Mouse (Mus musculus) liver, embryonic 14.5 days (tissue): Measurements from ENCODE around the gene Zfp472. TPM values are rescaled to one million over a fixed set of nuclear protein-coding genes. Genes with fewer than 3 reads are reported as not detected.

ENCODE experiments used
- ATAC-seq: fragments of 200-750 bp; cut with Nextera tagmentation; 2 replicates; pipeline ENCODE4 v1.8.0; 2017; ENCODE audit warnings: moderate number of reproducible peaks, mild to moderate bottlenecking, moderate library complexity; ENCODE audit not compliant: insufficient read depth
- DNase-seq, 3 experiments: peaks; one replicate each; pipeline ENCODE4 v3.0.0-alpha.2; 2012 to 2013; ENCODE audit warnings: low read depth in 3 of 3, low spot score in 3 of 3
- H3K27ac ChIP-seq: fragments of 300-500 bp; sonication (generic); 2 replicates; pipeline ENCODE4 v1.5.1; 2014; ENCODE audit warnings: moderate library complexity, mild to moderate bottlenecking, control low read depth, inconsistent platforms
- H3K27me3 ChIP-seq: fragments of 300-500 bp; sonication (generic); 2 replicates; pipeline ENCODE4 v1.6.1; 2014; ENCODE audit warnings: mild to moderate bottlenecking, low read length, moderate library complexity; ENCODE audit not compliant: control insufficient read depth, insufficient read depth
- H3K36me3 ChIP-seq: fragments of 300-500 bp; sonication (generic); replicated peaks from 2 replicates; pipeline ENCODE4 v1.6.1; 2014; ENCODE audit warnings: low read depth; ENCODE audit not compliant: control insufficient read depth, insufficient read depth
- H3K4me1 ChIP-seq, 2 experiments: fragments of 200-500 bp in 1 of 2; fragments of 300-500 bp in 1 of 2; sonication (generic) in 1 of 2; replicated peaks; 2 replicates each; pipeline ENCODE4 v1.6.1; 2012 to 2014; ENCODE audit warnings: antibody characterized with exemption in 1 of 2, inconsistent platforms in 1 of 2, low read length in 1 of 2; ENCODE audit not compliant: control insufficient read depth in 2 of 2, insufficient read depth in 2 of 2
- H3K4me2 ChIP-seq: fragments of 300-500 bp; sonication (generic); 2 replicates; pipeline ENCODE4 v1.6.1; 2014; ENCODE audit warnings: low read depth, mild to moderate bottlenecking, control low read depth, moderate library complexity
- H3K4me3 ChIP-seq, 2 experiments: fragments of 200-500 bp in 1 of 2; fragments of 300-500 bp in 1 of 2; sonication (generic) in 1 of 2; 2 replicates each; pipeline ENCODE4 v1.5.1; 2012 to 2014; ENCODE audit warnings: low read depth in 2 of 2, low read length in 2 of 2, mild to moderate bottlenecking in 2 of 2, control low read depth in 1 of 2, inconsistent platforms in 1 of 2, moderate library complexity in 1 of 2; ENCODE audit not compliant: insufficient read depth in 1 of 2
- H3K9ac ChIP-seq: fragments of 300-500 bp; sonication (generic); replicated peaks from 2 replicates; pipeline ENCODE4 v1.6.1; 2014; ENCODE audit warnings: mild to moderate bottlenecking, control low read depth, moderate library complexity
- H3K9me3 ChIP-seq: fragments of 300-500 bp; sonication (generic); 2 replicates; pipeline ENCODE4 v1.6.1; 2016; ENCODE audit warnings: low read length, mixed read lengths; ENCODE audit not compliant: control insufficient read depth
- CTCF ChIP-seq: IDR thresholded peaks from 2 replicates; pipeline ENCODE4 v1.5.1; 2016; ENCODE audit warnings: antibody characterized with exemption, low read depth, control low read depth
- EP300 ChIP-seq: IDR thresholded peaks from 2 replicates; pipeline ENCODE4 v1.6.1; 2016; ENCODE audit warnings: antibody characterized with exemption, low read depth
- WGBS: fragments of 180-500 bp; shearing (Covaris S2); extraction: QIAGEN DNeasy Blood & Tissue Kit; methylation state at CpG from one replicate; pipeline ENCODE4 v1.1.7; 2014; ENCODE audit not compliant: insufficient replicate concordance; 5-methylcytosine and 5-hydroxymethylcytosine counted together
- polyA plus RNA-seq, 2 experiments: library from polyadenylated mRNA; depleted of rRNA in 1 of 2; stranded (reverse) in 1 of 2; unstranded in 1 of 2; fragments of >200 nt; fragmentation: Nextera tagmentation in 1 of 2; extraction: Ambion mirVana in 1 of 2; gene quantifications; 2 replicates each; pipeline versions ENCODE4 v1.2.1 to v1.2.3; 2012 to 2014

Zfp472 gene
- polyA plus RNA-seq, 2 experiments, result 2.3 to 6.8 TPM

DNA sequence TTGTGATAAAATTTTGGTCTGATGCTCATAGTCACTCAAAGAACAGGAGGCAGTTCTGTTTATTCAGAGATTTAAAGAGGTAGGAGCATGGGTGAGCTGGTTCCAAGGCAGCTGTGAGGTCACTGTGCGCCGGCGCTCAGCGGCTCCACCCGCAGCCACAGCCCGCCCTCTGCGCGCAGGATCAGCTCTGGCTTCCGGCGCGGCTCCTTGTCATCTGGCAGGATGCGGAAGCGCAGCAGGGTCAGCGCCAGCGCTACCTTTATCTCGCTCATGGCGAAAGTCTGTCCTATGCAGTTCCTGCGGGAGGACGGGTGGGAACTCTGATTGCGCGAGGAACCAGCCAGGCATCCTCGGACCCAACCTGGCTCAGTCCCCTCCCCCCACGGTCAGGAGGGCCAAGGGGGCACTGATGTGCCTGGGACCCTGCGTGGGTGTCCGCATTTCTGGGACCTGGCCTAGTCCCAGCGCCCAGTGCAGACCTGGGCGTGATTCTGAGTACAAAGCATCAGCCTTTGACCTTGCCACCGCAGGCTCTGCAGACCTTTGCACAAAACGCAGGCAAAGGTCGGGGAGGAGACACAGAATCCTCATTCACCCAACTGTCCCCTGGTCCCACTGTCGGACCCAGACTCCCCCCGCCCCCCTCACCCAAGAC, 40.8 kb upstream of the Zfp472 start:
- TF ChIP-seq CTCF, result no peak
- TF ChIP-seq EP300, result no peak
- H3K36me3 ChIP-seq, result no peaks in the 10 kb centered on the region
- H3K4me2 ChIP-seq, result peak overlapping the region; percentile 68
- no peak overlapping the region for H3K27ac ChIP-seq
- H3K9ac ChIP-seq, result peak overlapping the region; percentile 35; the same call in 1 of the 2 replicates
- no peaks in the 10 kb centered on the region for H3K27me3 ChIP-seq
- H3K4me1 ChIP-seq, result peaks cover 0 to 2% of the 10 kb centered on the region in 2 experiments; a peak in 1 of 4 replicates
- peak overlapping the region; percentile 40 for H3K4me3 ChIP-seq
- 15% methylated on average over 32 of the region's 32 CpGs for WGBS
- DNase-seq (peak; percentile 31 to 37 (median 35)), ATAC-seq (peak; percentile 82)
- no peaks in the 10 kb centered on the region for H3K9me3 ChIP-seq

DNA sequence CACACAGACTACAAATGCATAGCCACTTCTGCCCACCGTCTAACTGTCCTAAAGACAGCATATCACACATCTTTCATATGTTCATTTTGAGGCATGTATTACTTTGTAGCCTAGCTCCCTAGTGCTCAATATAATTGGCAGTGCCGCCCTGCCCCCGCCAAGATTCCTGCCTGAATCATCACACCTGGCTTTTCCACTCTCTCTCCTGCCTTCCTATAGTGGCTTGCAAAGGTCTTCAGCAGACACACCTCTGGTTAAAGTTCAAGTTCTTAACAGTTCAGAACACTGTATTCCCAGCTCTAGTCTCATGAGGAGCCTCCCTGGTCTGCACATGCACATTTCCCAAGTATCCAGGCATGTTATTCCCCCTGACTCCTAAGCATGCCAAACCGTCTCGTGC, 37.8 kb upstream of the Zfp472 start:
- 69% methylated on average over 5 of the region's 5 CpGs for WGBS
- Histone ChIP-seq H3K4me3 (no peak overlapping the region), H3K27ac (no peak overlapping the region), H3K9me3 (no peaks in the 10 kb centered on the region), H3K9ac (no peak overlapping the region), H3K27me3 (no peaks in the 10 kb centered on the region), H3K4me2 (no peak overlapping the region), H3K36me3 (no peaks in the 10 kb centered on the region), H3K4me1 (peaks cover 0 to 2% of the 10 kb centered on the region in 2 experiments; a peak in 1 of 4 replicates)
- no peak for DNase-seq
- ATAC-seq, result no peak
- TF ChIP-seq EP300 (no peak), CTCF (no peak)

DNA sequence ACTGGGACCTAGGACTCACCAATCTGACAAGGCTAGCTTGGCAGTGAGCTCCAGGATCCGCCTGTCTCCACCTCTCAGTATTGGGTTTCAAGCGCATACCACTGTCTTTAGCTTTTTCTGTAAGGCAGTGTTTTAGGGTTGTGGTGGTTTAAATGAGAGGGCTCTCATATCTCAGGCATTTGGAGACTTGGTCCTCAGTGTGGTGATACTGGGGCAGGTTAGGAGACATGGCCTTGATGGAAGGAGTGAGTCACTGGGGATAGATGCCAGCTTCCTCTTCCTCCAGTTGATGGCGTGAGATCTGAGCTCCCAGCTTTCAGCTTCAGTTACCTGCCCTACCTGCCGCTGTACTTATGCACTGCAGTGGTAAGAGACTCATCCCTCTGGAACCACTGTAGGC, 25.8 kb upstream of the Zfp472 start:
- TF ChIP-seq CTCF (no peak), EP300 (no peak)
- Histone ChIP-seq H3K27ac (no peak overlapping the region), H3K36me3 (no peaks in the 10 kb centered on the region), H3K4me2 (no peak overlapping the region), H3K9me3 (no peaks in the 10 kb centered on the region), H3K4me3 (no peak overlapping the region), H3K27me3 (no peaks in the 10 kb centered on the region), H3K9ac (no peak overlapping the region), H3K4me1 (no peaks in the 10 kb centered on the region)
- no peak for ATAC-seq
- no peak for DNase-seq
- WGBS, result 70% methylated on average over 4 of the region's 4 CpGs

DNA sequence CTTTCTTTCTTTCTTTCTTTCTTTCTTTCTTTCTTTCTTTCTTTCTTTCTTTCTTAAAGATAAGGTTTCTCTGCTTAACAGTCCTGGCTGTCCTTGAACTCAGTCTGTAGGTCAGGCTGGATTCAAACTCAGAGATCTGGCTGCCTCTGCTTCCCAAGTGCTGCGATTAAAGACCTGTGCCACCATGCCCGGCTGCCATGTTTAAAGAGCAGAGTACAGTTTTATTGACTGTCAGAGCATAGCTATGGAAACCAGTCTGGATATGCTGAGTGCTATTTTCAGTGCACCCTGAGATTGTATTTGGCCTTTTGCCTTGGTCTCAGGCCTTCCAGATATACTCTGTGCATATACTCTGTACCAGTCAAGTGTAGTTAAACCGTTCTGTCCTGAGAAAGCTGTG, 22.0 kb upstream of the Zfp472 start:
- no peak for DNase-seq
- TF ChIP-seq CTCF, result no peak
- no peak for TF ChIP-seq EP300
- Histone ChIP-seq H3K4me1 (peaks cover 0 to 12% of the 10 kb centered on the region in 2 experiments; a peak in 2 of 4 replicates), H3K36me3 (no peaks in the 10 kb centered on the region), H3K4me2 (no peak overlapping the region), H3K27me3 (no peaks in the 10 kb centered on the region), H3K9me3 (no peaks in the 10 kb centered on the region), H3K9ac (no peak overlapping the region), H3K4me3 (no peak overlapping the region), H3K27ac (no peak overlapping the region)
- WGBS, result 78% methylated on average over 3 of the region's 3 CpGs
- no peak for ATAC-seq

DNA sequence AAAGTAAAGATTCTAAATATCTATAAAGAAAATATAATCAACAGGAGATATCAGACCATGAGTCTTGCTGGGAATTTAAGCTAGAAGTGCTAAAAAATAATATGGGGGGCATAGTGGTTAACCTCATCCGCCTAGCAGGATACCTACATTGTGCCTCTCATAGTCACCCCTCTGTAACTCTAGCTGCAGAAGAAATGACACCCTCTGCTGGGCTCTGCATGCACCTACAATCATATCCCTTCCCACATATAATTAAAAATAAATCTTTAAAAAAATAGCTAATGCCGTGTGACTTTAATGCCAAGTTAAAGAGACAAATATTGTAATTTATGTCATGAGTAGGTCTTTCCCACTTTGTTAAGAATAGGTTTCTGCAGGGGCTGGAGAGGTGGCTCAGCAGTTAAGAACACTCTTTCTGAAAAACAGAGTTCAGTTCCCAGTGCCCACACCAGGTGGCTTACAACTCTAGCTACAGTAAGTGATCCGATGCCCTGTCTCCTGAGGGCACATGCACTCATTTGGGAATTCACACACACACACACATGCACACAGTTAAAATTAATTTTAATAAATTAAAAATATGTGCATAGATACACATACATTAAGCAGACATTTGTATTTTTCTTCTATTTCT, 21.1 kb upstream of the Zfp472 start:
- Histone ChIP-seq H3K27me3 (no peaks in the 10 kb centered on the region), H3K9ac (no peak overlapping the region), H3K9me3 (no peaks in the 10 kb centered on the region), H3K4me1 (peaks cover 0 to 12% of the 10 kb centered on the region in 2 experiments; a peak in 2 of 4 replicates), H3K36me3 (no peaks in the 10 kb centered on the region), H3K27ac (no peak overlapping the region), H3K4me2 (no peak overlapping the region), H3K4me3 (no peak overlapping the region)
- DNase-seq, result no peak
- no peak for ATAC-seq
- 50% methylated on average over 3 of the region's 3 CpGs for WGBS
- no peak for TF ChIP-seq CTCF
- TF ChIP-seq EP300, result no peak
